Comparison of ENCODE assay signal across 12 mouse cellular contexts in the genomic region with DNA sequence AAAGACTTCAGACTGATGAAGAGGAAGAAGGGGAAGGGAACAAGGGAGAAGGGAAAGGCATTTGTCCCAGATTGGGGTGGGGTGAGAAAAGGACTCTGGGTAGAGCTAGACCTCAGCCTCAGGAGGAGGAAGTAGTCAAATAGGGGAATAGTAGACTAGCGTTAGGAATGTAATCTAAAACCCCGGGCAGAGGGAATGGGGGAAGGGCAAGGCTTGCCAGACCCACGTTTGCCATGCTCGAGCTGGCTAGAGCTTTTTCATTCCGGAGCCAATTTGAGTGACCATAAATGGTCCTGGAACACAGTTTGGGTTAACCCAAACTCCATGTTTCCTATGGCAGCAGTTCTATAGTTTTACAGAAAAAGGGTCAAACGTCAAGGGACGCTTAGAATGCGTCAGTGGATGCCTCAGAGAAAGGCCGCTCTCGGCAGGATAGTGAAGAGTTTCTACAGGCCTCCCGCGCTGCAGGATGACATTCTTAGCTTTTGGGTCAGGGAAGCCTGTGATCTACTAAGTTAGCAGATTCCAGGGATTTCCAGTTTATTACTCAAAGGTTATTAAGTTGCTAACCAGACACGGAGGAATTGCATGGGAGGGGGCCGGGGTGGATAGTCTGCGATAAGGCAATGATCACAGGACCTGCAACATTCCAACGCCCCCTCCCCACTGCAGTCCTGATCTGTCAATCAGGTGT. TPM values are rescaled to one million over a fixed set of nuclear protein-coding genes. Genes with fewer than 3 reads are reported as not detected.
DNase-seq lines count a peak whose midpoint lies in the region; ATAC-seq and TF ChIP-seq lines count a peak whose summit lies in the region.
"Had no signal": no experiment of that assay in that cellular context is flagged by ENCODE, and none has a peak within 500 bp of the region (broad histone marks: within the 10 kb centered on the region; RNA-seq: fewer than 3 reads in every experiment).

No protein-coding gene starts in this region.

- peak overlapping the region; percentile 41 for H3K4me2 ChIP-seq in heart, embryonic 12.5 days
- peak overlapping the region; percentile 5; the same call in 1 of the 2 replicates for H3K4me2 ChIP-seq in lung, embryonic 15.5 days
- 0 out of 2 replicates have a peak overlapping the region, but pooled peaks have one; percentile 22 for H3K4me2 ChIP-seq in embryonic facial prominence, embryonic 12.5 days (replicated peaks)
- no peak overlapping the region for H3K4me2 ChIP-seq in neural tube, embryonic 11.5 days (ENCODE audit: low read depth)

- no peaks in the 10 kb centered on the region for H3K27me3 ChIP-seq in heart, embryonic 12.5 days (replicated peaks)
- H3K27me3 ChIP-seq in heart, adult 2 months (ENCODE audit: control insufficient read depth, insufficient read depth, low read length): no peaks in the 10 kb centered on the region
- H3K27me3 ChIP-seq in lung, embryonic 15.5 days: no peaks in the 10 kb centered on the region; the same call in 1 of the 2 replicates
- H3K27me3 ChIP-seq in embryonic facial prominence, embryonic 12.5 days: no peaks in the 10 kb centered on the region
- no peaks in the 10 kb centered on the region for H3K27me3 ChIP-seq in neural tube, embryonic 11.5 days (ENCODE audit: control insufficient read depth, insufficient read depth, low read length)

- H3K9ac ChIP-seq in heart, embryonic 12.5 days: no peak overlapping the region
- no peak overlapping the region for H3K9ac ChIP-seq in heart, adult 2 months (ENCODE audit: low read depth, low read length)
- H3K9ac ChIP-seq in lung, embryonic 15.5 days: no peak overlapping the region
- H3K9ac ChIP-seq in embryonic facial prominence, embryonic 12.5 days: no peak overlapping the region
- H3K9ac ChIP-seq in neural tube, embryonic 11.5 days (ENCODE audit: low read length): no peak overlapping the region

- peaks cover 10% of the 10 kb centered on the region for H3K4me1 ChIP-seq in heart, embryonic 12.5 days (replicated peaks)
- H3K4me1 ChIP-seq in heart, adult 2 months (ENCODE audit: control insufficient read depth, insufficient read depth, low read length): no peaks in the 10 kb centered on the region
- peaks cover 19% of the 10 kb centered on the region for H3K4me1 ChIP-seq in lung, embryonic 15.5 days
- H3K4me1 ChIP-seq in embryonic facial prominence, embryonic 12.5 days: peaks cover 10% of the 10 kb centered on the region
- 0 out of 2 replicates have a peak, but pooled peaks cover 1% of the 10 kb centered on the region for H3K4me1 ChIP-seq in neural tube, embryonic 11.5 days (ENCODE audit: control insufficient read depth, insufficient read depth, low read length)

- no peak for TF ChIP-seq POLR2A in heart, adult 2 months (IDR thresholded peaks at IDR 0.05; ENCODE audit: insufficient read depth, low read depth, low read length)

- ATAC-seq in heart, embryonic 12.5 days (ENCODE audit: insufficient number of reproducible peaks, low FRiP score): no peak
- ATAC-seq in lung, embryonic 15.5 days (ENCODE audit: borderline replicate concordance, extremely low read depth, low FRiP score, low TSS enrichment): no peak
- ATAC-seq in embryonic facial prominence, embryonic 12.5 days (ENCODE audit: insufficient number of reproducible peaks, insufficient read depth, low FRiP score, low TSS enrichment): no peak
- no peak for ATAC-seq in neural tube, embryonic 11.5 days (ENCODE audit: insufficient read depth, low FRiP score, low TSS enrichment)

- no peaks in the 10 kb centered on the region for H3K36me3 ChIP-seq in heart, embryonic 12.5 days
- H3K36me3 ChIP-seq in heart, adult 2 months (ENCODE audit: control insufficient read depth, insufficient read depth, low read length): no peaks in the 10 kb centered on the region
- no peaks in the 10 kb centered on the region for H3K36me3 ChIP-seq in lung, embryonic 15.5 days
- H3K36me3 ChIP-seq in embryonic facial prominence, embryonic 12.5 days: no peaks in the 10 kb centered on the region
- no peaks in the 10 kb centered on the region for H3K36me3 ChIP-seq in neural tube, embryonic 11.5 days (ENCODE audit: control insufficient read depth, insufficient read depth, low read length)

- TF ChIP-seq EP300 in heart, adult 2 months (IDR thresholded peaks at IDR 0.05; ENCODE audit: insufficient read depth, low read depth, low read length): no peak

- WGBS in heart, embryonic 12.5 days: 12% methylated on average over 16 of the region's 16 CpGs
- 38% methylated on average over 16 of the region's 16 CpGs for WGBS in heart, adult 2 months
- WGBS in lung, embryonic 15.5 days: 14% methylated on average over 16 of the region's 16 CpGs
- 9% methylated on average over 16 of the region's 16 CpGs for WGBS in embryonic facial prominence, embryonic 12.5 days
- 15% methylated on average over 16 of the region's 16 CpGs for WGBS in neural tube, embryonic 11.5 days

- no peak for DNase-seq in heart, adult 2 months
- no peak for DNase-seq in lung, postnatal 25 days (ENCODE audit: low spot score)
- DNase-seq in neural tube, embryonic 11.5 days (ENCODE audit: low spot score): peak; percentile 49
- DNase-seq in adrenal gland, adult 18-20 months (ENCODE audit: low spot score in 2 of 2): no peak
- no peak for DNase-seq in layer of hippocampus, postnatal 36 days
- DNase-seq: adrenal gland, postnatal 14 days; gastrocnemius, postnatal 25 days had no signal

- intact Hi-C loops in heart, adult 2 months (cut with DNase I): no loop called here

- no peaks in the 10 kb centered on the region for H3K79me2 ChIP-seq in heart, adult 2 months (replicated peaks; ENCODE audit: control insufficient read depth, insufficient read depth, low read length)

- no peak overlapping the region for H3K4me3 ChIP-seq in heart, embryonic 12.5 days
- H3K4me3 ChIP-seq in heart, adult 2 months: no peak overlapping the region
- no peak overlapping the region for H3K4me3 ChIP-seq in lung, embryonic 15.5 days
- no peak overlapping the region for H3K4me3 ChIP-seq in embryonic facial prominence, embryonic 12.5 days
- H3K4me3 ChIP-seq in neural tube, embryonic 11.5 days (ENCODE audit: low read depth, low read length): no peak overlapping the region
- H3K4me3 ChIP-seq: layer of hippocampus, adult 2 months had no signal

- H3K27ac ChIP-seq in heart, embryonic 12.5 days (ENCODE audit: poor library complexity, severe bottlenecking): no peak overlapping the region
- no peak overlapping the region for H3K27ac ChIP-seq in heart, adult 2 months
- H3K27ac ChIP-seq in lung, embryonic 15.5 days: no peak overlapping the region
- H3K27ac ChIP-seq in embryonic facial prominence, embryonic 12.5 days: peak overlapping the region; percentile 52
- H3K27ac ChIP-seq in neural tube, embryonic 11.5 days (ENCODE audit: low read depth, low read length): no peak overlapping the region
- H3K27ac ChIP-seq: layer of hippocampus, adult 2 months had no signal

- no peak for TF ChIP-seq CTCF in heart, adult 2 months (IDR thresholded peaks at IDR 0.05)

- peaks cover 4% of the 10 kb centered on the region; the same call in 1 of the 2 replicates for H3K9me3 ChIP-seq in heart, embryonic 12.5 days (replicated peaks)
- no peaks in the 10 kb centered on the region; the same call in 1 of the 2 replicates for H3K9me3 ChIP-seq in lung, embryonic 15.5 days
- H3K9me3 ChIP-seq in embryonic facial prominence, embryonic 12.5 days: no peaks in the 10 kb centered on the region
- no peaks in the 10 kb centered on the region for H3K9me3 ChIP-seq in neural tube, embryonic 11.5 days (ENCODE audit: control insufficient read depth, low read length)

RNA-seq across cellular contexts. Expression of a gene that starts 3.9 kb away (rescaled TPM):
- polyA plus RNA-seq in heart, embryonic 12.5 days (2016; fragmentation: Nextera tagmentation; extraction: Ambion mirVana): 104 TPM in 2 replicates
- total RNA-seq in heart, adult 2 months (2021): 10 to 100 TPM; 11.5 to 12.6 TPM
- polyA plus RNA-seq in heart, adult 2 months (2012; rRNA removed): 46.6 and 60.2 TPM in 2 replicates
- polyA plus RNA-seq in lung, embryonic 15.5 days (2015; fragmentation: Nextera tagmentation; extraction: Ambion mirVana): 91.3 and 91.8 TPM in 2 replicates
- 79.6 and 82.0 TPM in 2 replicates for polyA plus RNA-seq in embryonic facial prominence, embryonic 12.5 days (2016; fragmentation: Nextera tagmentation; extraction: Ambion mirVana)
- polyA plus RNA-seq in neural tube, embryonic 11.5 days (2014; fragmentation: Nextera tagmentation; extraction: Ambion mirVana): 57.0 and 57.2 TPM in 2 replicates
- 10 to 100 TPM; 18.3 to 34.4 TPM for total RNA-seq in adrenal gland, adult 18-20 months (2021)
- total RNA-seq in layer of hippocampus, postnatal 36 days (2021): 1 to 10 TPM; 3.5 to 4.5 TPM

RNA-seq across cellular contexts. Expression of a gene that starts 54.7 kb away (rescaled TPM):
- 42.2 and 43.9 TPM in 2 replicates for polyA plus RNA-seq in heart, embryonic 12.5 days (2016; fragmentation: Nextera tagmentation; extraction: Ambion mirVana)
- total RNA-seq in heart, adult 2 months (2021): 10 to 100 TPM; 21.0 to 25.8 TPM
- 17.9 and 38.0 TPM in 2 replicates for polyA plus RNA-seq in heart, adult 2 months (2012; rRNA removed)
- polyA plus RNA-seq in lung, embryonic 15.5 days (2015; fragmentation: Nextera tagmentation; extraction: Ambion mirVana): 60.1 and 66.5 TPM in 2 replicates
- polyA plus RNA-seq in embryonic facial prominence, embryonic 12.5 days (2016; fragmentation: Nextera tagmentation; extraction: Ambion mirVana): 29.1 and 31.8 TPM in 2 replicates
- polyA plus RNA-seq in neural tube, embryonic 11.5 days (2014; fragmentation: Nextera tagmentation; extraction: Ambion mirVana): 24.1 and 25.7 TPM in 2 replicates
- 100 to 1,000 TPM in 1 of 2 experiments, 10 to 100 TPM in 1; 59.9 to 106 TPM for total RNA-seq in adrenal gland, adult 18-20 months (2021)
- 10 to 100 TPM; 22.1 to 22.4 TPM for total RNA-seq in layer of hippocampus, postnatal 36 days (2021)

RNA-seq across cellular contexts. Expression of a gene that starts 58.4 kb away (rescaled TPM):
- polyA plus RNA-seq in heart, embryonic 12.5 days (2016; fragmentation: Nextera tagmentation; extraction: Ambion mirVana): 14.9 and 16.2 TPM in 2 replicates
- 10 to 100 TPM; 11.5 to 11.9 TPM for total RNA-seq in heart, adult 2 months (2021)
- polyA plus RNA-seq in heart, adult 2 months (2012; rRNA removed): 28.7 and 39.4 TPM in 2 replicates
- 93.2 and 102 TPM in 2 replicates for polyA plus RNA-seq in lung, embryonic 15.5 days (2015; fragmentation: Nextera tagmentation; extraction: Ambion mirVana)
- polyA plus RNA-seq in embryonic facial prominence, embryonic 12.5 days (2016; fragmentation: Nextera tagmentation; extraction: Ambion mirVana): 14.2 and 18.6 TPM in 2 replicates
- polyA plus RNA-seq in neural tube, embryonic 11.5 days (2014; fragmentation: Nextera tagmentation; extraction: Ambion mirVana): 15.2 and 20.4 TPM in 2 replicates
- 1 to 10 TPM; 5.8 to 7.3 TPM for total RNA-seq in adrenal gland, adult 18-20 months (2021)
- total RNA-seq in layer of hippocampus, postnatal 36 days (2021): 1 to 10 TPM; 2.4 to 2.7 TPM
- polyA plus RNA-seq: C2C12 had no signal
